Mouse (Mus musculus): ENCODE measurements at regions not wholly inside any gene's neighbourhood (a gene's known extent, or its start where the extent isn't known, plus 50 kb on each side); places are given as distances from the start of the nearest gene placed in this dataset.

DNA sequence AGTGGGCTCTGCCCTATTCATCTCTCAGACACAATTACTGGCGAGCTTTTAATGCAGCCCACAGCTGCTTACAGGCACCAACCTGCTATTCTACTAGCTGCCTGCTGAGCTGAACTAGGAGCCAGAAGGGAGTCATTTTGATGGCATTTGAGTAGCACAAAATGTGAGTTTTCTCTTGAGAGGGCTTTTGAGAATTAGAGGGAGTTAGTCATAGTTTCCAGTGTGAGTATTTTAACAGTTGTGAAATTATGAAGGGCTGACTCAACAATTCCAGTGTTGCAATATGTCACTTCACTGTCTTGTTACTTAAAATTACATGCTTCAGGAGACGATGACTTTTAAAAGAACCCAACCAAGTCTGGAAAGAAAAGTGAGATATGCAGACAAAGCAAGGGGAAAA, 54.4 kb upstream of the Ly86 start:
- DNase-seq (ENCODE audit: low spot score): no peak

DNA sequence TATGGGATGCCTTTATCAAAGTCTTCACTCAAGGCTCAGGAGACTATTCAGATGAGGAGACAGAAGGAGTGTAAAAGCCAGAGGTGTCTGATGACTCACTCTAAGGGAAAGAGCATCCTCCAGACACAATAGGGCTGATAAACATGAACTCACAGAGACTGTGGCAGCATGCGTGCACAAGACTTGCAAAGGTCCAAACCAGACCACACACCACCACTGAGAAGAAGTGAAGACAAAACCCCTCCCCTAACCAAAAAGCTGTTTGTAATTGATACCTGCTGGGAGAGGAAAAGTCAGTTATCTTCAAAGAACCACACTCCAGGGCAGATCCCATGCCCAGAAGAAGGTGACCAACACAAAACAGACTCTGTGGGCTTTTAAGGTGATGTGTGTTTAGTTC, 56.0 kb upstream of the Ly86 start:
- DNase-seq (ENCODE audit: low spot score): no peak

DNA sequence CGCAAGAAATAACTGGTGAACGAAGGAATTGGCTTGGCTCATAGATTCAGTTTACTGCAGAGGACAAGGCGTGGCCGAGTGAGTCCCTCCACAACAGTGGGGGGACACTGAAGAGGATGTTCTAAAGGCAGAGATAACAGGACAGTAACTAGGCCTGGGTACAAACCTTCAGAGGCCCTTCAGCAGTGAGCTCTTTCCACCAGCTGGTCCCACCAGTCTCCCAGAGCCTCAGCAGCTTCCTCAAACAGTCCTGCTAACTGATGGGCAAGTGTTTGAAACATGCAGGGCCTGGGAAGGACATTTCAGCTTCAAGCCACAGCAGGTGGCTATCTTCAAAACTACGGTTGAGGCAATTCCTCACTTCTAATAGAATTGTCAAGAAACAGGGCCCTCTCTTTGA, 62.5 kb upstream of the Ly86 start:
- no peak for DNase-seq (ENCODE audit: low spot score)

DNA sequence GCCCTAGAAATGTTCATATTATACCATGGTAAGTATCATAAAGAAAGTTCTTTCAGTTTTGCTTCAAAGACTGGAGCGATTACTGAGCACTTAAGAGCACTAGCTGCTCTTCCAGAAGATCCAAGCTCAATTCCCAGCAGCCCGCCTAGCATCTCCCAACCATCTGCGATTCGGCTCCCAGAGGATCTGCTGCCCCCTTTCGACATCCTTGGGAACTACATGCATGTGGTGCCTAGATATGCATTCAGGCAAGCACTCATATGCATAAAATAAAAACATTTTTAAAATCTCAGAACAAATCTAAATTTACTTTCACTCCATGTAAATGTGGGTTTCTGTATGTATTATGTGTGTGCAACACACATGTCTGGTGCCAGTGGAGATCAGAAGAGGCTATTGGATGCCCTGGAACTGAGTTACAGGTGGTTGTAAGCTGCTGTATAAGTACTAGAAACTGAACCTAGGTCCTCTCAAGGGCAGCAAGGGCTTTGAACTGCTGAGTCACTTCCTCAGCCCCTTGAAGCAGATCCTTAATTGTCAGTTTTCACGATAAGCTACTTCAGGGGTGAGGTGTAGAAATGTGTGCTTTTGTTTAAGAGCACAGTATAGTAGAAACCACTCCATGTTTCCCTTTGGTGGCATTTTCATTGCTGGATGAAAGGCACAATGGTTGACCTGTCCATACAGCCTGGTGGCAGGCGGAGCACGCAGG, 65.8 kb upstream of the Ly86 start:
- DNase-seq (ENCODE audit: low spot score): no peak

DNA sequence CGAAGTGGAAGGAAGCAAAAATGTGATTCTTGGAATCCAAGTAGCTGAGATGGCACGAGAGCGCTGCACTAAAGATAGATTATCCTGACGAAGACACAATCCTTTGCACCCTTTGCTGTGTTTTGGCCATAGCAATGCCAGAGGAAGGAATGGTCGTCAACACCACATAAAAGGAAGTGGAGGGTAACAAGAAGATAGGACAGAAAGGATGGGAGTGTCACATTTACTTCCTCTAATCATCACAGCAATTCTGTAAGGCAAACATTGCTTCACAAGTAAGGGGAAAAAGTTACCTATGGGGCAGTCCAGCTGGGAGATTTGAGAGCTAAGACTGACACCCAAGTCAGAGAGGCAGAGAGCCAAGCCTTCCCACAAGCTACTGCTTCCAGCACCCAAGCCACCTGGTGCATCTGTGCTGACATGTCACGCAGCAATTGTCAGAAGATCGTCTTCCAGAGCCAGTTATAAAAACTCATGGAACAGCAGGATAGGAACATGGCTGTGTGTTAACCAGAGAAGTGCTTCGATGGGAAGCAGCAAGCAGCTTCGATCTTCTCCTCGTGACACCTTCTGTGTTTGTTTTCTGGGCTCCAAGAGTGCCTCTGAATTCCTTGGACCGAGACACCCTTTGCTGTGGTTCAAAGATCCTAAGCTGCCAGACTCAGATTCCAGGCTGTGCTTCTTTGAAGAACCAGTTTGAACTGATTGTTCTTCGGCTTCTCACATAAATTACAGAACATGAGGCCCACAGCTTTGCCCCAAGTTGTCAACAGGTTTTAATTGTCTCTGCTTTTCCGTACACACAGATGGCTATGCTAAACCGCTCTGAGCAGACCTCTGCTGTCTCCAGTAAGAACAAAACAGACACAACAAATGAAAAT, 95.2 kb upstream of the Ly86 start:
- DNase-seq (ENCODE audit: low spot score): peak; percentile 27

DNA sequence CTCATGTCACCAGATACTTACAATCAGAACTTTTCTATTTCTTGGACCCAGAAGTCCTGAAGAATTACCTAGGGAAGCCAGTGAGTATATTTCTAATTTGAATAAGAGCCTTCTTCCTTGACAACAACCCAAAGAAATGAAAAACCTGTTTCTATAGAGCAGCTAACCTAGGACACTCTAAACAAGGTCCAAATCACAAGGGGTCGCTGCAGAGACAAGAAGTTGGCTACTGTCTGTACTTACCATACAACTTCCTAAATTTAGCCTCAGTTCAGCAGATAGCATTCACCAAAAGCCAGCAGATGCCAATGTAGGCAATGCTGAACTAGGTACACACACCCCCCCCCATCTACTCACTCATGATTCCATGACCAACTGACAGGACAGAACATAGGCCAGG, 96.3 kb upstream of the Ly86 start:
- no peak for DNase-seq (ENCODE audit: low spot score)

DNA sequence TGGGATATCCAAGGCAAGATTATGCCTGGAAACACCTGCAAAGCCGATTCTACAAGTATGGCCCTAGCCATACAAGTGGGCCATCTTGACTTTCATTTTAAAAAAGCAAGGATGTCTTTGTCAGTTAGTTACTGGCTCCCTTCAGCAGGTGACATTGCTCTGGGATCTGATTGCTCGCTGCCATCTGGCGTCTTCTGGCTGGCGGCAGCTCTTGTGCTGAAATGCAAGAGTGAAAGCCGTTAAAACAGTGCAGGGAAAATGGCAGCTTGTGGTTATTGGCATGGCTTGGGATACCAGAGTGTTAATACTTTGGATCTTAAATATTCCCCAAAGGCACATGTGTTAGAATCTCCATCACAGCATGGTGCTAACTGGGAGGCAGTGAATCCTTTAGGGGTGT, 105.0 kb upstream of the Ly86 start:
- no peak for DNase-seq (ENCODE audit: low spot score)

DNA sequence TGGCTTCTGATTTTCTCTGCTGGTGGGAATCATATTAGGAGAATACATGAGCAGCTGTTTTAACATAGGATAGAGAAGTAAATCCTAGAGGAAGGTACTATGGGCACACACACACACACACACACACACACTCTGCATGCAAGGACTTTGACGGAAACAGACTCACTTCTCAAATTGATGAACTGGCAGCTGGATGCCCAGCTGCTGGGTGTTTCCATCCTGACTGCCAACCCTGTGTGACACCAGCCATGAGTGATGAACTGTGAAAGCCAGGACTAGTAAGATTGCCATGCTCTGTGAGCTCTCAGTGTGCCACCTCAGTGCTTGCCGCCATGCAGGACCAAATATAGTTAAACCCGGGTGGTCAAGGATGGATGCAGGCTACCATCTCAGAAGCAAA, 107.7 kb upstream of the Ly86 start:
- DNase-seq (ENCODE audit: low spot score): no peak

DNA sequence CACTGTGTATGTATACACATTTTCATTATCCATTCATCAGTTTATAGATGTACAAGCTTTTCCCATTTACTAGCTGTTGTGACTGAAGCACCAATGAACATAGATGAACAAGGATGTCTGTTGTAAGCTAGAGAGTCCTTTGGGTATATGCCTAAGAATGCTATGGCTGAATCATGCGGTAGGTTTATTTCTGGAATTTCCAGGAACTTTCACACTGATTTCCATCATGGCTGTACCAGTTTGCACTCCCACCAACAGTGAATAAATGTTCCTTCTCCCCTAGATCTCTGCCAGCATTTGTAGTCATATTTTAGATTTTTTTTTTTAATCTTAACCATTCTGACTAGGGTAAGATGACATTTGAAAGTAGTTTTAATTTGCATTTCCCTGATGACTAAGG, 119.2 kb upstream of the Ly86 start:
- peak; percentile 7 for DNase-seq (ENCODE audit: low spot score)

DNA sequence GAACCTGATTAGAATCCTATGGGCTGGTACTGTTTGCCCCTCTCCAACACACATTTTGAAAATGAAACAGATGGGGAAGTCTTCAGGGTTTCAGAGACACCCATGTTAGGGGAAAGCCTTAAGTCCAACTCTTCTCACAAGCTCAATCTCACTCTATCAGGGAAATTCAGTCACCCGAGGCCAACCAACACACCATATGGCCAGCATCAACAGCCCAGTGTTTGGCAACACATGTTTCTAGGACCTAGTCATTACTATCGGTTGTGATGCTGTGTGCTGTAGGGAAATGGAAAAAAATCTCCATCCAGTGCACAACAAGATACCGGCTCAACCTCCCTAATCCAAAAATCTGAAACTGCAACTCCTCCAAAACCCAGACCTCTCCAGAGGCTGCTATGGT, 124.6 kb upstream of the Ly86 start:
- no peak for DNase-seq (ENCODE audit: low spot score)

DNA sequence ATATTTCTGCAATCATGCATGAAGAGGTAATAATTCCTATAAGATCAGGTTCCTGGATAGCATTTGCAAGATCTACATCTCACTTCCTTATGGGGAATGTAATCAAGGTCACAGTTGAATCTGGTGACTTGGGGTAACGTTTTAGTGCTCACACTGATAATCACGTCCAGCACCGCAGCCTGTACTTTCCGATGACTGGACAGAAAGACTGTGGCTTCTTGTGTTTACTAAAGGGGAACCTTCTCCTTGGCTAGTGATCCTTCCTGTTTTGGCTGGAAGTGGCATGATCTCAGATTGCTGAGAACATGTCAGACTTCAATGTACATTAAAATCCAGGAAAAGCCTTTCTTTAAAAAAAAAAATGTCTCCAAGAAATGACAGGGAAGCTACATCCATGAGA, 126.4 kb upstream of the Ly86 start:
- no peak for DNase-seq (ENCODE audit: low spot score)

DNA sequence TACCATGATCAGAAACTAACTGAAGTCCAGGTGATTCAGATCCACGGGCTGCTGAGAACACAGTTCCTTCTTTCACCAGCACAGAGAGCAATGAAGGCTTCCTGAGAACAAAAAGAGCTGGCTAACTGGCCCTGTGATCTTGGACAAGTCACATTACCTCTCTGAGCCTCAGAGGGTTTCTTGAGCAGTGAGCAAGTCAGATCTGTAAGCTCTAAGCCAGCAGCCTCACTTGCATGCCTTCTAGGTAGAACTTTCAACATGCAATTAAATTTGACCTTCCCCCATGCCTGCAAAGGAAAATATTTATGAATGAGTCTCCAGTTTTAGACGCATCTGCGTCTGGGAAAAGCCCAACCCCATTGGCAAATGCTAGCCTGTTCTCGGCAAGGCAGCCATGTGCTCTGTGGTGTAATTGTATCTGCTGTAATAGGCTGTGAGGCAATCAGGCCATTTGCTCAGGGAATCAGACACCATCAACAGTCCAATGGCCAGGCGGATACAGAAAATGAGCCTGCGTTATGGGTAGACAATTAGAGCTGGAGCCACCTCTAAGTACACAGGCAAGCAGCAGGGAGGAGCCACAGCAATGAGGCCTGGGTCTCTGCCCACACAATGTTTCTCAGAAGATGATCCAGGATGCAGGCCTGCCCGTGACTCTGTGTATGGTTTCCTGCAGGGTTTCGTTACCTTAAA, 130.3 kb upstream of the Ly86 start:
- peak; percentile 3 for DNase-seq (ENCODE audit: low spot score)

DNA sequence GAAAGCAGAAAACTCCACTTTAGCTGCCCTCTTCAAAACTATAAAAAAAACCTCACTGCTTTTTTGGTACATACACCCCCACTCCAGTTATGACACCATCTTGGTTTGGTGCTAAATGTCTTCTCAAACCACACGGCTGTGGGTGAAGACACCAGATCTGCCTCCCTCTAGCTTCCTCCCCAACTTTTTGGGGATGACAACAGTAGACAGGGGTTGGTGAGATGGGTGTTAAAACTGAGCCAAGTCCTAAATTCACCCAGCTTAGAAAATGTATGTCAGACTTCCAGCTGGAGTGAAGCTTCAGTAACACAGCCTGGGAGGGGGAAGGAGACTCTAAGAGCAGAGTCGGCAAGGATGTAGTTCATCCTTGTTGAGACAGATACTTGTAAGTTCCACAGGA, 147.1 kb upstream of the F13a1 start:
- no peak for DNase-seq (ENCODE audit: low spot score)

DNA sequence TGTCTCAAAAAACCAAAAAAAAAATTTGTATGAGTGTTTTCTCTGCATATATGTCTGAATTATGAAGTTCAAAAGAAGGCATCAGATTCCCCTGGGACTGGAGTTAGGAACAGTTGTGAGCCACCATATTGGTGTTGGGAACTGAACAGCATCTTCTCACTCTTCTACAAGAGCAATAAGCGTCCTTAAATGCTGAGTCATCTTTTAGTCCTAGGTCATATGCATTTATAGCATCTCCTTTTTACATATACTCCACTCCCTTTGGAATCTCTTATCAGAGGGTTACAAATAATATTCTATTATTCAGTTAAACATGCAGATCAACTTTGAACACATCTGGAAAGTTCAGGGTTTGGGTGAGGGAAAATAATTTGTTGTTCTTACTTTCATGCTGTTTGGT, 145.8 kb upstream of the F13a1 start:
- DNase-seq (ENCODE audit: low spot score): no peak

DNA sequence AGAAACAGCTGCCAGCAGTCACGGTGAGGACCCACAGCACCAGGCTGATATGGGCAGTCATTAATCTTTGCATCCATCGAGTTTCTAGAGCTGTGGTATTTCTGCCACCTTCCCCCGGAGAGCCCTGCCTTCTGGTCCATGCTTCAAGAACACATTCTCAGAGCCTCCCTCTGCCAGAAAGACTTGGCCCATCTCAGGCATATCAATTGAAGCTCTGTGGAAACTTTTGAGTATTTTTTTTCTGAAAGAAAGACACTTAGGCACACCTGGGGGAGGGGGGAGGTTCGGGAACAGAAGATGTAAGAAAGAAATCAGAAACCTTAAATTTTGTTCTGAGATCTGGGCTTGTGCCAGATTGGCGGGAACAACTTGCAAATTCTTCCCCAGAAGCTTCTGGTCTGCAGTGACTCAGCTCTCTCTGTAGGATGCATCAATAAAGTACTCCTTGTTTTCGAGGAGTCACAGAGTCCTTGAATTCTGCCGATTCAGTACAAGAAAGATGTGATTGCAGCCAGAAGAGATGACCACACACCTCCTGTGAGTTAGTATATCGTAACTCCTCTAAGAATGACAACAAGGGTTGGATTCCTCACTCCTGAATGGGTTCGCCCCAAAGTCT, 131.2 kb upstream of the F13a1 start:
- DNase-seq (ENCODE audit: low spot score): no peak

DNA sequence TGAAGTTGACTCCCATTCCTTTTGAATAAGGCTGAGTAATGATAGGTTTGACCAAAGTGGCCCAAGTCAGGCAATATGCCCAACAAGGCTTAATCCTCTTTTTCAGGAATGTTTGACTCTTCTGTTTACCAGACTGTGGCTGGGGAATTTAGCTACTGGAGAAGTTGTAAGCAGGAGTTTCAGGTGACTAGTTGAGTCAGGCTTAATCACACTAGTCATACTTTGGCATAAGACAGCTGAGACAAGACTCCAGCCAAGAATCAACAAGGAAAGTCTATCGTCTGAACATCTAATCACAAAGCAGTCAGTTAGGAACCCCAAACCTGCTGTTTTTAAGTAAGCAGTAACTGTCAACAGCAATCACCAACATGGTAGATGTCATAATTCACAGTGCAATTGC, 126.5 kb upstream of the F13a1 start:
- DNase-seq (ENCODE audit: low spot score): no peak

DNA sequence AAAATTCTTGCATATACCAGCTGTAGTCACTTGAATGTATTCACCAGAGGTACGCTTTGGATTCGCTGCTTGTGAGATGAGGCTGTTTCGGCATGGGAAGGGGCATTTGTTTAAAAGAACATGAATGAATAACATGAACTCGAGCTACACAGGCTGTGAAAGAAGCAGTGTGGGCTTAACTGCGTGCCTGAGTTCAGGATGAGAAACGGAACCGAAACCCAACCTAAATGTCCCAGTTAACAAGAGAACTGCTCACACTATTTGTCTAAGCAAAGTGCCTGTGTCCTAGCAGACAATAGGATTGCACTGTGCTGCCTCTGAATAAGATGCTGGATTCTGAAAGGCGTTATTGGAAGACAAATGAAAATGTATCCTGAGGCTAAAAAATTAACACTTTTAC, 126.0 kb upstream of the F13a1 start:
- no peak for DNase-seq (ENCODE audit: low spot score)

DNA sequence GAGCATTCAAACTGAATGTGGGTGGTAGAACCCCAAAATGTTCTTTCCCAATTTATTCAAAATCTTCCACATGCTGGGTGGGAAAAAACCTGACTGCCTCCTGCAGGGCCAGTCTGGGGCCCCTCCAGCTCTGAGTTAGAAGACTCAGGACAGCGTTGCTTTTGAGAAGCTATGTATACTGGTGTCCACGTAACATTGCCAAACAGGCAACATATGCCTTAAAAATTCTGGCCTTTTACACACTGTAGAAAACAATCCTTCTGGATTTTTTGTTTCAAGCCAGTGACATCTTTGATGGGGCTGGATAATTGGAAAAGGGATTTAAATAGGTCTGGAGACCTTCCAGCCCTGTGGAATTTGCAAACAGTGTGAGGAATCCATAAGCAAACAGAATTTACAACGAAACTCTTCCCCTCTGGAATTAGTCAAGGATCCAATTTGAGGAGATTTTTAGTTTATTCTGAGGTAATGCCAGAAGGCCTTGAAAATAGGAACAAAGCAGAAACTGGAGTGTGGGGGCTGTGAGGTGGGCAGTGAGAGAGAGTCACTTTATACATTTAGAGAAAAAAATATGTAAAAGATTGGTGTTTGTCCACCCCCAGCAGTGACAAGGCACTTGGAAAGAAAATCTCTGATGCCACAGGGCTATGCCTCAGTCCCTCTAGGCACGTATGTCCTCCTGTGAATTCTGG, 108.9 kb upstream of the F13a1 start:
- DNase-seq (ENCODE audit: low spot score): no peak

DNA sequence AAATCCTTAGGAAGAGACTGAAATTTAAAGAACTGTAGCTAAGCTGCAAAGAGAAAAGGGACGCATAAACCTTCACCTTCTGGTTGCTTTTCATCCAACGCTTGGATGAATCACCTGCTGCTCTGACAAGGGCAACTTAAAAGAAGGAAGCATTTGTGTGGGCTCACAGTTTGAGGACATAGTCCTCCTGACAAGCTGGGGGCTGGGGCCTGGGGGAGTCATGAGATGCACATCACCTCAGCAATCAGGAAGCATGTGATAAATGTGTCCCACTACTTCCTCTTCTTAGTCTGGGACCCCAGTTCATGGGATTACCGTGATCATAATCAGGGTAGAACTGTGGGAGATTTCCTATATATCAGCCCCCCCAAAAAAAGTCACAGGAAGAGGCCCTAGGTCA, 107.8 kb upstream of the F13a1 start:
- no peak for DNase-seq (ENCODE audit: low spot score)

DNA sequence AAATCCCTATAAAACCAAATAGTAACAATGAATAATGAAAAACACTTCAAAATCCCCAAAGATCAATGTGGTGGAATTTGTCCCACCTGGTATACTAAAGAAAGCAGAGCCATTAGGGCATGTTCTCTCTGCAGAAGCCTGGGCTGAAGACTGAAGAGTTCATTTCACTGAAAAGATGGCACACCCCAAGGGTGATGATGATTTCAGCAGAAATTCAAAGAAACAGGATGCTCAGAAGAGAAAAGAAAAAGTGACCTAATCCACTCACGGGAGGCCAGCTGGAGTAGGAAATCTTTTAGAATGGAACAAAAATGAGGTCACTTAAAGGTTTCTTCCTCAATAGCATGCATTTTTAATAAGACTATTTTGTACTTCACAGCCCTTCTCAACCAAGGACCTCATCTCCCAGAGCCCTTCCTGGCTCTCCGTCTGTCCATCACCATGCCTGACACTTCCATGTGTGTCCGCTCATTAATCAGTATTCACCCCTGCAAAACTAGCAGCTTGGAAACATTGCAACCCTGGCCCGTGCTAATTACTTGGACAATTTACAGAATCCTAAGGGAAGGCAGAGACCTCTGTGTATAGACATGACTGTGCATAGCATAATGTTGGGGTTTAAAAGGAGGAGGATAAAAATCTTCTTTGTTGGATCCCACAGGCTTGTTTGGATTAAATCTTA, 101.9 kb upstream of the F13a1 start:
- DNase-seq (ENCODE audit: low spot score): no peak

DNA sequence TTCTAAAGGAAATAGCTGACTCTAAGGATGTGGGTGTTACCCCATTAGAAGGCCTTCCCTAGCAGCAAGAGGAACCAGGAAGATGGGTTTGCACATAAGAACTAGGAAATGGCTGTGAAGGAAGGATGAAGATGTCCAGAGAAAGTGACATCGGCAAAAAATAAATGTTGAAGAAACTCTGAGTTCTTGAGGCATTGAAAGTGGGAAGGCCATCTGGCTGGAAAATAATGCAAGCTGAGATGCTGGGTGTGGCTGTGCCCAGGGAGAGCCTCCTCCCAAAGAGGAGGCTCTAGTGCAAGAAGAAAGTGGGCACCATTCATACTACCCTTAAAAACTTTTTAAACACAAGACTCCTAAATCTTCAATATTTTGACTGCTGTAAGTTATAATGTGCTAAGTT, 99.9 kb upstream of the F13a1 start:
- DNase-seq (ENCODE audit: low spot score): no peak
